Mouse (Mus musculus): ENCODE results near the gene Fth1.
A peak's percentile ranks its signal among the peaks of the same experiment; 100 is the strongest.

Fth1 gene

DNA sequence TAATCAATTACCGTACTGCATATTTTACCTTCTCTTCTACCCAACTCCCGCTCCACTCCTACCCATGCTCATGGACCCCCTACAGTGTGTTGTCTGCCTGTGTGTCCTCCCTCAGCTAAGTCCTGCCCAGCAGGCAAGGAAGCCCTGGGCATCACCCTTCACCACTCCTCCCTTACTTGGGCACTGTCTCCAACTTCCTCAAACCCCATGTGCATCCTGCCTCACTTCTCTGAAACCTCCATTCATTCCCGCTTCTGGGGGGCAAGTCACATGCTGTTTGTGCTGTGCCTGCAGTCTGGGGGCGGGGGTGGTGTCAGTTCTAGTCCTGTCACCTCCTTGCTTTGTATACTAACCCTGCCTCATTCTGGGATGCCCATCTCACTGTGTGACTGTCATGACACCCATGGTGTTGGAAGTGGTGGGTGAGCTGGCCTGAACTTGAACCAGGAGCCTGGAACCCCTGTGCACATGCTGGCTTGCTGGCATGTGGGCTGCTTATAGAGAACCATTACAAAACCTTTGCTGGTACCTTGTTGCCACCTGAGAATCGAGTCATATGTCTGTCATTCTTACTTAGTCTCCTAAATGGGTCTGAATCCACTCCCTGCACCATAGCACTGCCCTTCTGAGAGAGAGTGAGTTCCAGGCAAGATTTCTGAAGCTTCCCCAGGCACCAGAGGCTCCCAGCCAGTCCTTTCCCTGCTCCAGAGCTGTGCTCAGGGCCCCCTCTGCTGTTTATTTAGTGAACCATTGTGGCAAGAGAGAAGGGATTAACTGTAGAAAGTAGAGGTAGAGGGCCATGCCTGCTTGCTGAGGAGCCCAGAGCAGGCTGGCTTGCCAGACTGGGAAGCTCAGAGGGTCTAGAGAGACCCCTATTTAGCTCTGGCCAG, 42.3 kb downstream of the Fth1 start:
- DNase-seq (ENCODE audit: low read depth, low spot score), result peak; percentile 17

DNA sequence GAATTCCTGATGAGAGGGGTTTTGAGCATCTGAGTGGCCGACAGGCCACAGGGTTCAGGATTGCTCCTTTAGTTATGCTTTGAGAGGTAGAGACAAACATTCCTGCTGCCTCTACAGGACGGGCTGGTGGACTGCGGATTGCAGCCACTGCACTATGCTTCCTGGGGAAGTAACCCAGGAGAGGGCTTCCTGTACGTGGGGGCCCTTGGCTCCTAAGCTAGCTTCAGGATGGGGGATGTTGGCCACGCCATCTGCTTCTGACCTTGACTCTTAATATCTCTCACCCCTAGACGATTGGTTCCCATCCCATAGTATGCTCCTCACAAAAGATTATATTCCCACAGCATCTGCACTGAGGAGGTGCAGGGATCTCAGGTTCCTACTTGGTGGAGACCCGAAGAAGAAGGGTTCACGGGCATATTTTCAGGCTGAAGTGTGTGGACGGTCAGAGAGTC, 42.9 kb downstream of the Fth1 start:
- no peak for DNase-seq (ENCODE audit: low read depth, low spot score)

DNA sequence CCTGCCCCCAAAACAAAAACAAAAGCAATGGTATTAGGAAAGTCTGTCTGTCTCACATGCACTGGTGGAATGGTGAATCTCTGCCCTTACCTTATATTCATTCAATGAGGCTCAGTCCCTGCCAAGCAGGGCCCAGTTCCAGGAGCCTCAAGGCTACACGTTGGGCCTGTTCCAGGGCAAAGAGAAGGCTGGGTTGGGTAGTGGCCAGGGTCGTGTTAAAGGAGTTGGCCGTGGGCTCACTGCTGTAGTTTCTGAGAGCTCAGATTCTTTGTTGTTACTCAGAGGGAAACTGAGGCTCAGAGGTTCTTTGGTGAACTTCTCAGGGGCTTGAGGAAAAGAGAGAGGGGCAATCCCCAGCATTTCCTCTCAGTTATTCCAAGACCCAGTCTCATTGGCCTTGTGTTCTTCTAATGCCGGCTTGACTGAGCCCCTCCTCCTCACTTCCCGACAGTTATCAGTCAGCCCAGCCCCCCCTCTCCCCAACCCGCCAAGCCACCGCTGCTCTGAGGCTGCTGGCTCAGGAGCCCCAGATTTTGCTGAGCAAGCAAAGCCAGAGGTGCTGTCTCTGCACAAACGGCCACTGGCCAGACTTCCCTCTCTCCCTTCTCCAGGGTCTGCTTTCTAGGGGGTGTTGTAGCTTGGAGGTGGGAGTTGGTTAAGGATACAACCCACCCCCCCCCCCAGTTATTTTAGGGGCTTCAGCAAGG, 44.9 kb downstream of the Fth1 start:
- no peak for DNase-seq (ENCODE audit: low read depth, low spot score)

DNA sequence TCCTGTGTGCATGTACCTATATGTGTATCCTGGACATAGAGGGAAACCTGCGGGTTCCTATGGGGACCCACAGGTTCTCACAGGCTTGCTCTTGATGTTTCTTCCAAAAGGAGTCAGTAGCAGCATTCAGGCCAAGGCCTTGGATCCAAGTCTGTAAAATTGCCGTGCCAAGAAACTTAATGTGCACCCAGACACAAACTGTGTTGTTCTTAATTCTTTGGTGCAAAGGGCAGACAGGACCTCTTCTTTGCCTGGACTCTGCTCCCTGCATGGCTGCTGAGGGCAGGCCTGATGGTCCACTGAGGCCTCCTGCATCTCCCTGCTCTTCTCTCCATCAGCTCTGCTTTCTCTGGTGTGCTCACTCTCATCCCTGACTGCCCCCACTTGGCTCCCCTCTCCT, 49.3 kb downstream of the Fth1 start:
- DNase-seq (ENCODE audit: low read depth, low spot score), result no peak

DNA sequence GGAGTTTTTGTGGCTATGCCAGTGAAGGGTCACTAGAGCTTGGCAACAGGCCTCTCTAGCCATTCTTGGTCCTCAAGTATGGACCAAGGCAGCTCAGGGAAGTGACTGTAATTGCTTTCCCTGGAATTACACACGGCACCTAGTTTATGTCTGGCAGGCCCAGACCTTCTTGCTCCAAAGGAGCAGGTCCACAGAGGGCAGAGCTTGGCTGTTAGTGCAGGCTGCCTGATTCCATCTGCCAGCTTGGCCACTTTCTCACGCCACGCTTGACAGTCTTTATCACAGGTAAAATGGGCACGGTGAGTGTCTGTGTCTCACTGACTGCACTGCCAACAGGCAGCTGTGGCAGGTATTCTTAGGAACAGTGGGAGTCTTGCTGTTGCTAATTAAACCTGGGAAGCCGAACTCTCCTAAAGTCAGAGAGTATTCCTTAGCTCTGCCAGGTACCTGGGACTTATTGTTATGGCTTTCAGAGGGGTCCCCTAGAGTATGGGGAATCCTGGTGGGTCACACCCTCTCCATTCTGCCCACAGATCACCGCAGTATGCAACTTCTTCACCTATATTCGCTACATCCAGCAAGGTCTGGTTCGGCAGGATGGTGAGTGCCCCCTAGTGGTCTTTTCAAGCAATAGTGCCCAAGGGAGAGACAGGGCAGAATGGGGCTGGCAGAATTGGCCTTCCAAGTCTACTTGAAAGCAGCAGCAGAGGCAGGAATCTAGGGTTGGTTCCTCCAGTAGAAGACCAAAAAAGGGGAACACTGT, 53.0 kb downstream of the Fth1 start:
- DNase-seq (ENCODE audit: low read depth, low spot score), result peak; percentile 69

DNA sequence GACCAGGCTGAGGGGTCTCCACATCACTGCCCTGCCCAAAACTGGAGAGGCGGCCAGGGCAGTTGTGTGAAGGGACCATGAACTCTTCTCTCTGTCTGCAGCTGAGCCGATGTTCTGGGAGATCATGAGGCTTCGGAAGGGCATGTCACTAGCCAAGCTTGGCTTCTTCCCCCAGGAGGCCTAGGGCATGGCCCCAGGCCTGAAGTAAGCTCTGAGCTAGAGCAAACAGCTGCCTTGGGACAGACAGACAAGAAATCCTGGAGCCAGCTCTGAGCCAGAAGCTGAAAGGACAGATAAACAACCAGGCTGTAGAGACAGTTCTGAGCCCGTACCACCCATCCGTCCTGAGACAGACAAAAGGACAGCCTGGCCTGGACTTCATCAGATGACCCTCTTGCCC, 54.0 kb downstream of the Fth1 start:
- DNase-seq (ENCODE audit: low read depth, low spot score), result no peak

Measured in A20 (cell line).